Mouse (Mus musculus) spleen, postnatal 4 days (tissue): ENCODE measurements around the gene Tsen54.
A peak's percentile ranks its signal among the peaks of the same experiment; 100 is the strongest.

Experiments used
- DNase-seq, 2 experiments: peaks; one replicate each; pipeline ENCODE4 v3.0.0; 2022; ENCODE audit warnings: low spot score in 2 of 2

Tsen54 gene

DNA sequence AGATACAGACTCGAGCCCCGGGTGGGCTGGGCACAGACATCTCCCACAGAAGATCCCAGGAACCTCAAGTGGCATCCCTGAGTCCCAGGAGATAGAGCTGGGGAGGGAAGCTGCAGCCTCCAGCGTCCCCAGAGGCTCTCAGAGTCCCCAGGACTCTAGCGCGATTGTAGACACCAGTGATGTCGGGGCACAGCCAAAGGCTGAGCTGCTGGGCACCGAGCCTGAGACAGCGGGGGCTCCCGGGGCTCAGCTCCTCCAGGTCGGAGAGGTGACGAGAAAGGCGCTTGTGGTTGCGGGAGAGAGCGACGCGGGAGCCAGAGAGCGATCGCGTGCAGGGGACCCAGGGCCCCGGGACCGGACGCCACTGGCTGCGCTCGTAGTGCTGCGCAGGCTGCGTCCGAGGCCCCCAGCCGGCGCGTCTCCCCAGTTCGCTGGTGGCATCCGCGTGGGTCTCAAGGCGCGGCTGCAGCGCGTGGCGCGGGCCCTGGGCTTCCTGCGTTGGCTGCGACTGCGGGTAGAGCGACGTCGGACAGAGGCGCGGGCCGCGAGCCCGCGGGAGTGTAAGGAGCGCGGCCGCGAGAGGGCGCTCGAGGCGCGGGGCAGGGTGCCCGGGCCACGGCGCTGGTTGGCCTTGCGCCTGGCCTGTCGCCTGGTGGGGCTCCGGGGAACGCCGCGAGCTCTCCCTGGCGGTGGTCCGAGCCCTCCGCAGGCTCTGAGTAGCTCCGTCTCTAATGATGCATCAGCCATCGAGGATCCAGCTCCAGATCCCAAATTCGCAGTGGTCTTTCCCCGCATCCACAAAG, 44.8 kb downstream of the Tsen54 start:
- peak; percentile 87 to 96 for DNase-seq

DNA sequence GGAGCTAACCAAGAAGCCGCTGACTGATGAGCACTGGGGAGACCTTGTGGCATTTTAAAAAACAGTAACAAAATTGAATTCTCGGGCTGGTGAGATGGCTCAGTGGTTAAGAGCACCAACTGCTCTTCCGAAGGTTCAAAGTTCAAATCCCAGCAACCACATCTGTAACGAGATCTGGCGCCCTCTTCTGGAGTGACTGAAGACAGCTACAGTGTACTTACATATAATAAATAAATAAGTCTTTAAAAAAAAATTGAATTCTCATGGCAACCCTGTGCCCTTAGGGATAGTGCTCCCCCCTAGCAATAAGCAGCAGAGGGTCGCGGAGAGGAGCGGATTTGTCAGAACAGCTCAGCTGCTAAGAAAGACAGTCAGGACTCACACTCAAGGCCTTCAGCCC, 49.4 kb downstream of the Tsen54 start:
- no peak for DNase-seq

DNA sequence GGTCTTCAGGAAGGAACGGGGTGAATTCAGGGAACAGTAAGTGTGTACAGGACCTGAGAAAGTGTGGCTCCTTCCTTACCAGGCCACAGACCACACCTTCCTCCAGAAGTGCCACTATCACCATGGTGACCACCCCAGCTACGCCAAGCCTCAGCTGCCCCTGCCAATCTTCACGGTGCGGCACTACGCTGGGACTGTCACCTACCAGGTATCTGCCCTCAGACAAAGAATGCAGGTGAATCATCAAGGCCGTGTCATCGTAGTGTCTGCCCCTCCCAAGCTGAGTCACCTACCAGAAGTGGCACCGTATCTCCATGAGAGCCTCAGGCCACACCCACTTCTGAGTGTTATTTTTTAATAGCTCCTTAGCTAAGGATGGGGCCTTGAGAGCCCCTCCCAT, 54.9 kb downstream of the Tsen54 start:
- no peak for DNase-seq

DNA sequence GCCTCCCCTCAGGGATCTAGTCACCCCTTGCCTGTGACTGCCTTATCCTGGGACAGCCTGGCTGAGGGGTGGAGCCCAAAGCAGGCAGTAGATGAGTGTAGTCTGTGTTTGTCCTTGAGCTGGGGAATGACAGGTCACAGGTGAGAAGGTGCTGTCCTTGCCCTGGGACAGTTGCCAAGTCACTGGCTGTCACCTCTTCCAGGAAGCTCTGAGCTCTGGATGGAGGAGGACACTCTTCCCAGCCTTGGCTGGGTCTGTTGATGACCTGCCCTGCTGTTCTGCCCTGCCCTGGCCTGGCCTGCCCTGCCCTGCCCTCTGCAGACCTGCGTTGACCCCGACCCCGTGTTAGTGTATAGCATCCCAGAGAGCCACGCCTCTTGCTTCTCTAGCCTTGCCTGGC, 57.9 kb downstream of the Tsen54 start:
- DNase-seq, result no peak
